Mouse (Mus musculus) MEL (cell line): ENCODE measurements around the gene Cnpy2. TPM values are rescaled to one million over a fixed set of nuclear protein-coding genes. Genes with fewer than 3 reads are reported as not detected.

Source experiments
- DNase-seq: peaks from one replicate; pipeline ENCODE4 v3.0.0; 2011; ENCODE audit warnings: low read depth, low spot score
- H3K27ac ChIP-seq: 2 replicates; pipeline ENCODE4 v1.5.1; 2012; ENCODE audit warnings: low read depth, mild to moderate bottlenecking, control low read depth, low read length, moderate library complexity; ENCODE audit not compliant: control insufficient read depth
- H3K27me3 ChIP-seq, 2 experiments: fragments of 150-350 bp in 1 of 2; sonication (generic) in 1 of 2; 2 replicates each; pipeline ENCODE4 v1.6.1; 2012; ENCODE audit warnings: low read length in 2 of 2, mild to moderate bottlenecking in 2 of 2, improper control_type of control experiment in 1 of 2, moderate library complexity in 1 of 2; ENCODE audit not compliant: insufficient read depth in 2 of 2, control insufficient read depth in 1 of 2
- H3K36me3 ChIP-seq, 2 experiments: 2 replicates each; pipeline ENCODE4 v1.6.1; 2012 to 2014; ENCODE audit warnings: low read length in 2 of 2, improper control_type of control experiment in 1 of 2, inconsistent platforms in 1 of 2, mild to moderate bottlenecking in 1 of 2; ENCODE audit not compliant: insufficient read depth in 2 of 2, control insufficient read depth in 1 of 2
- H3K4me1 ChIP-seq, 2 experiments: fragments of 150-350 bp in 1 of 2; sonication (generic) in 1 of 2; 2 replicates each; pipeline ENCODE4 v1.6.1; 2012; ENCODE audit warnings: low read length in 2 of 2, improper control_type of control experiment in 1 of 2, mild to moderate bottlenecking in 1 of 2; ENCODE audit not compliant: insufficient read depth in 2 of 2, control insufficient read depth in 1 of 2
- H3K4me3 ChIP-seq, 2 experiments: fragments of 150-350 bp in 1 of 2; sonication (generic) in 1 of 2; 2 replicates each; pipeline ENCODE4 v1.5.1; 2012; ENCODE audit warnings: low read depth in 2 of 2, low read length in 2 of 2, mild to moderate bottlenecking in 2 of 2, moderate library complexity in 2 of 2, control low read depth in 1 of 2, improper control_type of control experiment in 1 of 2; ENCODE audit not compliant: control insufficient read depth in 1 of 2, insufficient read depth in 1 of 2
- H3K79me2 ChIP-seq: 2 replicates; pipeline ENCODE4 v1.6.1; 2012; ENCODE audit warnings: mild to moderate bottlenecking, low read length, moderate library complexity; ENCODE audit not compliant: control insufficient read depth, poor library complexity, insufficient read depth
- H3K9ac ChIP-seq: 2 replicates; pipeline ENCODE4 v1.6.1; 2012; ENCODE audit warnings: low read depth, mild to moderate bottlenecking, control low read depth, low read length, moderate library complexity; ENCODE audit not compliant: control insufficient read depth, poor library complexity, severe bottlenecking
- H3K9me3 ChIP-seq: fragments of 150-350 bp; sonication (generic); replicated peaks from 2 replicates; pipeline ENCODE4 v1.6.1; 2012; ENCODE audit warnings: mild to moderate bottlenecking, low read length, improper control_type of control experiment, moderate library complexity; ENCODE audit not compliant: insufficient read depth
- BHLHE40 ChIP-seq: IDR thresholded peaks from 2 replicates; pipeline ENCODE4 v1.6.1; 2012; ENCODE audit warnings: low read depth, mild to moderate bottlenecking, inconsistent platforms, low read length, improper control_type of control experiment, borderline replicate concordance
- ELF1 ChIP-seq: IDR thresholded peaks from 2 replicates; pipeline ENCODE4 v1.6.1; 2014; ENCODE audit warnings: low read depth, mild to moderate bottlenecking, inconsistent platforms, low read length, improper control_type of control experiment, moderate library complexity
- ETS1 ChIP-seq: IDR thresholded peaks from 2 replicates; pipeline ENCODE4 v1.6.1; 2012; ENCODE audit warnings: low read depth, mild to moderate bottlenecking, inconsistent platforms, low read length, improper control_type of control experiment, moderate library complexity
- GATA1 ChIP-seq: IDR thresholded peaks from 2 replicates; pipeline ENCODE4 v1.6.1; 2011; ENCODE audit warnings: low read depth, low read length, improper control_type of control experiment
- HCFC1 ChIP-seq: IDR thresholded peaks from 2 replicates; pipeline ENCODE4 v1.6.1; 2012; ENCODE audit warnings: low read depth, mild to moderate bottlenecking, inconsistent platforms, low read length, improper control_type of control experiment, moderate library complexity
- MAFK ChIP-seq: IDR thresholded peaks from 2 replicates; pipeline ENCODE4 v1.6.1; 2011; ENCODE audit warnings: low read depth, mild to moderate bottlenecking, low read length, improper control_type of control experiment, borderline replicate concordance
- MAX ChIP-seq: IDR thresholded peaks from 2 replicates; pipeline ENCODE4 v1.6.1; 2011; ENCODE audit warnings: low read length, improper control_type of control experiment
- MEF2A ChIP-seq: IDR thresholded peaks from 2 replicates; pipeline ENCODE4 v1.6.1; 2014; ENCODE audit warnings: low read depth, mild to moderate bottlenecking, inconsistent platforms, low read length, improper control_type of control experiment; ENCODE audit not compliant: poor library complexity, insufficient replicate concordance, severe bottlenecking; ENCODE audit errors: extremely low read depth
- MXI1 ChIP-seq: IDR thresholded peaks from 2 replicates; pipeline ENCODE4 v1.6.1; 2011; ENCODE audit warnings: mild to moderate bottlenecking, low read depth, low read length, improper control_type of control experiment
- NRF1 ChIP-seq: IDR thresholded peaks from 2 replicates; pipeline ENCODE4 v1.6.1; 2014; ENCODE audit warnings: low read depth, mild to moderate bottlenecking, inconsistent platforms, low read length, improper control_type of control experiment, moderate library complexity; ENCODE audit not compliant: poor library complexity, insufficient read depth, severe bottlenecking
- POLR2A ChIP-seq, 2 experiments: IDR thresholded peaks; 2 replicates each; pipeline ENCODE4 v1.6.1; 2011 to 2012; ENCODE audit warnings: low read length in 2 of 2, mild to moderate bottlenecking in 2 of 2, control low read depth in 1 of 2, improper control_type of control experiment in 1 of 2, low read depth in 1 of 2, moderate library complexity in 1 of 2; ENCODE audit not compliant: control insufficient read depth in 1 of 2, insufficient read depth in 1 of 2, poor library complexity in 1 of 2
- RAD21 ChIP-seq: IDR thresholded peaks from 2 replicates; pipeline ENCODE4 v1.6.1; 2011; ENCODE audit warnings: mild to moderate bottlenecking, low read depth, low read length, improper control_type of control experiment
- RCOR1 ChIP-seq: IDR thresholded peaks from 2 replicates; pipeline ENCODE4 v1.6.1; 2012; ENCODE audit warnings: low read depth, mild to moderate bottlenecking, inconsistent platforms, low read length, improper control_type of control experiment
- SIN3A ChIP-seq: IDR thresholded peaks from 2 replicates; pipeline ENCODE4 v1.6.1; 2012; ENCODE audit warnings: low read length, improper control_type of control experiment, inconsistent platforms
- USF1 ChIP-seq: IDR thresholded peaks from 2 replicates; pipeline ENCODE4 v1.6.1; 2014; ENCODE audit warnings: low read depth, mild to moderate bottlenecking, inconsistent platforms, low read length, improper control_type of control experiment, moderate library complexity
- USF2 ChIP-seq, 2 experiments: IDR thresholded peaks; 2 replicates each; pipeline ENCODE4 v1.6.1; 2011 to 2012; ENCODE audit warnings: improper control_type of control experiment in 2 of 2, low read length in 2 of 2, borderline replicate concordance in 1 of 2, inconsistent platforms in 1 of 2, low read depth in 1 of 2, mild to moderate bottlenecking in 1 of 2; ENCODE audit not compliant: insufficient read depth in 1 of 2
- ZC3H11A ChIP-seq: IDR thresholded peaks from 2 replicates; pipeline ENCODE4 v1.6.1; 2012; ENCODE audit warnings: low read depth, mild to moderate bottlenecking, inconsistent platforms, low read length, improper control_type of control experiment
- ZKSCAN1 ChIP-seq: IDR thresholded peaks from 2 replicates; pipeline ENCODE4 v1.6.1; 2012; ENCODE audit warnings: low read depth, mild to moderate bottlenecking, inconsistent platforms, low read length, improper control_type of control experiment, moderate library complexity
- ZMIZ1 ChIP-seq: IDR thresholded peaks from 2 replicates; pipeline ENCODE4 v1.6.1; 2012; ENCODE audit warnings: low read depth, mild to moderate bottlenecking, inconsistent platforms, low read length, improper control_type of control experiment, moderate library complexity
- polyA plus RNA-seq, 2 experiments: library from polyadenylated mRNA; stranded (reverse) in 1 of 2; unstranded in 1 of 2; fragments of >175 nt in 1 of 2; fragments of >200 nt in 1 of 2; gene quantifications; 2 replicates each; pipeline versions ENCODE4 v1.2.1 to v1.2.4; 2012; ENCODE audit warnings: low replicate concordance in 2 of 2, low read depth in 1 of 2; ENCODE audit not compliant: insufficient read length in 2 of 2, insufficient read depth in 1 of 2, missing spikeins in 1 of 2
- total RNA-seq: library from RNA; depleted of rRNA; stranded (reverse); fragments of 300-350 nt; gene quantifications from 2 replicates; pipeline ENCODE4 v1.2.3, GENCODE M21; 2012

Gene Cnpy2
- total and polyA plus RNA-seq, 3 experiments: 98.1 to 107 TPM; not detected in 1

GRCm38 (mm10) chr10:128302357-128302756 lies 19.9 kb upstream of the Cnpy2 start:
- peaks cover 5 to 16% of the 10 kb centered on the region in 2 experiments for H3K4me1 ChIP-seq
- H3K9me3 ChIP-seq: no peaks in the 10 kb centered on the region
- peak overlapping the region; percentile 90 for H3K9ac ChIP-seq
- peaks cover 0 to 18% of the 10 kb centered on the region in 2 experiments; a peak in 2 of 4 replicates for H3K36me3 ChIP-seq
- H3K27ac ChIP-seq: peak overlapping the region; percentile 93
- no peaks in the 10 kb centered on the region for H3K27me3 ChIP-seq
- TF ChIP-seq MEF2A (no peak), POLR2A (IDR thresholded peaks at IDR 0.05; ENCODE audit: control insufficient read depth in 1 of 2, insufficient read depth in 1 of 2, low read depth in 1 of 2, low read length in 2 of 2, poor library complexity in 1 of 2) (no peak), ELF1 (no peak), ZMIZ1 (no peak), MAX (no peak), ETS1 (0 out of 2 replicates have a peak, but pooled peaks have one; percentile 27), BHLHE40 (no peak)
- DNase-seq: peak; percentile 61
- H3K4me3 ChIP-seq: peak overlapping the region; percentile 68 to 85
- H3K79me2 ChIP-seq: peaks cover 6% of the 10 kb centered on the region; the same call in 1 of the 2 replicates

GRCm38 (mm10) chr10:128302785-128303125 lies 19.5 kb upstream of the Cnpy2 start:
- peak overlapping the region; percentile 90 for H3K9ac ChIP-seq
- no peak for TF ChIP-seq RCOR1
- no peak for TF ChIP-seq HCFC1
- TF ChIP-seq BHLHE40: no peak
- TF ChIP-seq MXI1: no peak
- TF ChIP-seq ZMIZ1: no peak
- TF ChIP-seq RAD21: no peak
- no peak for TF ChIP-seq USF2 (IDR thresholded peaks at IDR 0.05; ENCODE audit: borderline replicate concordance in 1 of 2, insufficient read depth in 1 of 2, low read depth in 1 of 2, low read length in 2 of 2)
- no peak for TF ChIP-seq ZC3H11A
- TF ChIP-seq NRF1: no peak
- TF ChIP-seq POLR2A (IDR thresholded peaks at IDR 0.05; ENCODE audit: control insufficient read depth in 1 of 2, insufficient read depth in 1 of 2, low read depth in 1 of 2, low read length in 2 of 2, poor library complexity in 1 of 2): no peak
- no peak for TF ChIP-seq ZKSCAN1
- TF ChIP-seq SIN3A: no peak
- TF ChIP-seq MAX: no peak; the same call in 1 of the 2 replicates
- no peak for TF ChIP-seq ETS1
- TF ChIP-seq ELF1: no peak
- TF ChIP-seq MAFK: no peak
- no peak for TF ChIP-seq GATA1
- TF ChIP-seq USF1: no peak
- H3K79me2 ChIP-seq: peaks cover 6% of the 10 kb centered on the region; the same call in 1 of the 2 replicates
- H3K4me1 ChIP-seq: peaks cover 5 to 12% of the 10 kb centered on the region in 2 experiments
- peak overlapping the region; percentile 68 to 85 for H3K4me3 ChIP-seq
- H3K27ac ChIP-seq: peak overlapping the region; percentile 93
- no peaks in the 10 kb centered on the region for H3K9me3 ChIP-seq
- no peaks in the 10 kb centered on the region for H3K27me3 ChIP-seq
- peaks cover 0 to 17% of the 10 kb centered on the region in 2 experiments; a peak in 2 of 4 replicates for H3K36me3 ChIP-seq
- DNase-seq: no peak
